Mouse (Mus musculus): ENCODE data around the gene Grk1.

GRCm38 (mm10) chr8:13430412-13430811 is 25.5 kb downstream of the Grk1 start:
- no peak for TF ChIP-seq JUND (IDR thresholded peaks at IDR 0.05; ENCODE audit: low read depth, low read length)
- no peak for TF ChIP-seq E2F4 (IDR thresholded peaks at IDR 0.05; ENCODE audit: borderline replicate concordance, low read depth, low read length)
- no peak for TF ChIP-seq GATA1 (IDR thresholded peaks at IDR 0.05; ENCODE audit: low read depth, low read length)
- TF ChIP-seq CTCF (IDR thresholded peaks at IDR 0.05 in 2 of 3, conservative IDR thresholded peaks at IDR 0.05 in 1 of 3; ENCODE audit: control insufficient read depth in 1 of 3, insufficient read depth in 1 of 3, low read depth in 2 of 3, low read length in 3 of 3, poor library complexity in 1 of 3, severe bottlenecking in 1 of 3) = no peak
- no peak for TF ChIP-seq USF1 (IDR thresholded peaks at IDR 0.05; ENCODE audit: low read depth, low read length)
- TF ChIP-seq ZNF384 (IDR thresholded peaks at IDR 0.05; ENCODE audit: low read depth, low read length) = no peak
- TF ChIP-seq CHD2 (IDR thresholded peaks at IDR 0.05; ENCODE audit: low read length) = no peak
